Mouse (Mus musculus) CH12.LX (cell line): ENCODE results near the gene Prr15.

ENCODE experiments used
- CHD2 ChIP-seq: IDR thresholded peaks from 2 replicates; pipeline ENCODE4 v1.6.1; 2011; ENCODE audit warnings: low read length, improper control_type of control experiment
- CTCF ChIP-seq, 2 experiments: IDR thresholded peaks in 1 of 2; conservative IDR thresholded peaks in 1 of 2; 2 replicates each; pipeline ENCODE4 v1.5.1; 2011 to 2012; ENCODE audit warnings: low read depth in 2 of 2, low read length in 2 of 2, improper control_type of control experiment in 1 of 2, inconsistent platforms in 1 of 2, mild to moderate bottlenecking in 1 of 2, moderate library complexity in 1 of 2
- EP300 ChIP-seq: IDR thresholded peaks from 2 replicates; pipeline ENCODE4 v1.6.1; 2011; ENCODE audit warnings: low read length, improper control_type of control experiment
- HCFC1 ChIP-seq: IDR thresholded peaks from 2 replicates; pipeline ENCODE4 v1.6.1; 2012; ENCODE audit warnings: low read depth, mild to moderate bottlenecking, inconsistent platforms, low read length, improper control_type of control experiment
- POLR2A ChIP-seq: IDR thresholded peaks from 2 replicates; pipeline ENCODE4 v1.6.1; 2011; ENCODE audit warnings: low read depth, mild to moderate bottlenecking, improper control_type of control experiment, low read length
- SMC3 ChIP-seq: IDR thresholded peaks from 2 replicates; pipeline ENCODE4 v1.6.1; 2011; ENCODE audit warnings: low read depth, low read length, improper control_type of control experiment
- USF1 ChIP-seq: IDR thresholded peaks from 2 replicates; pipeline ENCODE4 v1.6.1; 2014; ENCODE audit warnings: low read depth, mild to moderate bottlenecking, inconsistent platforms, low read length, improper control_type of control experiment
- ZNF384 ChIP-seq: IDR thresholded peaks from 2 replicates; pipeline ENCODE4 v1.6.1; 2012; ENCODE audit warnings: low read depth, low read length, improper control_type of control experiment, inconsistent platforms

DNA sequence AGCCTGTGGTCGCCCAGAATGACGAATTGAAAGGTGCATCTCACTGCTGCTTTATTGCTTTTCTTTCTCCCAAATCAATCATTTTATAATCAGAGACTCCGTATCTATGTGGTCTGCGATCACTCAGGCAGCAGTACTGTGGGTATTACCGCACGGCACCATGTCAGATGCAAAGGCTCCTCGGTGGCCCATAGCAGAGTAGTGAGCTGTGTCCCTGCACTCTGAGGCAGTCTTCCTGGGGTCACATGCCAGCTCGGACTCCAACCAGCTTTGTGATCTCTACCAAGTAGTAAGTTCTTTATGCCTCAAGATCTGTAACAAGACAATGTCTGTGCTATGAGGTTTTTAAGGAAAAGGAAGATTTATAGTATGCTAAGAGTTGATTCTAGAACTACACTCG lies 7.0 kb upstream of the Prr15 start:
- TF ChIP-seq POLR2A (no peak), ZNF384 (no peak), SMC3 (no peak), USF1 (no peak), CTCF (conservative IDR thresholded peaks at IDR 0.05 in 1 of 2, IDR thresholded peaks at IDR 0.05 in 1 of 2; ENCODE audit: low read depth in 2 of 2, low read length in 2 of 2) (no peak), EP300 (no peak), HCFC1 (no peak), CHD2 (no peak)
